Mouse (Mus musculus): ENCODE measurements around the gene Spata48. TPM values are rescaled to one million over a fixed set of nuclear protein-coding genes. Genes with fewer than 3 reads are reported as not detected.
A peak's percentile ranks its signal among the peaks of the same experiment; 100 is the strongest.

Spata48 gene
- polyA plus RNA-seq, 1 experiment from 2014 or later: 1.6 TPM

- no peak for TF ChIP-seq CTCF (IDR thresholded peaks at IDR 0.05; ENCODE audit: low read depth)
- no peak overlapping the region for H3K4me2 ChIP-seq
- ATAC-seq (ENCODE audit: insufficient read depth): no peak
- H3K4me3 ChIP-seq (ENCODE audit: low read depth, low read length): no peak overlapping the region
- WGBS: 68% methylated on average over 3 of the region's 3 CpGs
- no peaks in the 10 kb centered on the region for H3K9me3 ChIP-seq (ENCODE audit: low read depth, low read length)
- H3K4me1 ChIP-seq (ENCODE audit: insufficient read depth): no peaks in the 10 kb centered on the region
- no peak for DNase-seq
- H3K36me3 ChIP-seq (ENCODE audit: insufficient read depth): no peaks in the 10 kb centered on the region
- no peaks in the 10 kb centered on the region for H3K27me3 ChIP-seq (ENCODE audit: insufficient read depth, low read length)
- no peak overlapping the region for H3K9ac ChIP-seq
- H3K27ac ChIP-seq (ENCODE audit: low read depth): no peak overlapping the region
These were observed 96.8 kb downstream of the Spata48 start for GRCm38 (mm10) chr11:11558662-11559061.

- Histone ChIP-seq H3K4me2 (no peak overlapping the region), H3K9ac (no peak overlapping the region), H3K4me1 (ENCODE audit: insufficient read depth) (no peaks in the 10 kb centered on the region), H3K9me3 (ENCODE audit: low read depth, low read length) (no peaks in the 10 kb centered on the region), H3K27ac (ENCODE audit: low read depth) (no peak overlapping the region), H3K27me3 (ENCODE audit: insufficient read depth, low read length) (no peaks in the 10 kb centered on the region), H3K36me3 (ENCODE audit: insufficient read depth) (no peaks in the 10 kb centered on the region), H3K4me3 (ENCODE audit: low read depth, low read length) (no peak overlapping the region)
- ATAC-seq (ENCODE audit: insufficient read depth) (no peak), DNase-seq (no peak)
- 75% methylated on average over 7 of the region's 7 CpGs for WGBS
- no peak for TF ChIP-seq CTCF (IDR thresholded peaks at IDR 0.05; ENCODE audit: low read depth)
These were observed 97.3 kb downstream of the Spata48 start for GRCm38 (mm10) chr11:11559099-11559686.

GRCm38 (mm10) chr11:11561118-11561517, 99.2 kb downstream of the Spata48 start:
- Histone ChIP-seq H3K27ac (ENCODE audit: low read depth) (no peak overlapping the region), H3K9ac (no peak overlapping the region), H3K36me3 (ENCODE audit: insufficient read depth) (no peaks in the 10 kb centered on the region), H3K4me1 (ENCODE audit: insufficient read depth) (no peaks in the 10 kb centered on the region), H3K4me2 (no peak overlapping the region), H3K9me3 (ENCODE audit: low read depth, low read length) (no peaks in the 10 kb centered on the region), H3K4me3 (ENCODE audit: low read depth, low read length) (no peak overlapping the region), H3K27me3 (ENCODE audit: insufficient read depth, low read length) (no peaks in the 10 kb centered on the region)
- DNase-seq (no peak), ATAC-seq (ENCODE audit: insufficient read depth) (no peak)
- 84% methylated on average over 6 of the region's 6 CpGs for WGBS
- TF ChIP-seq CTCF (IDR thresholded peaks at IDR 0.05; ENCODE audit: low read depth): no peak

GRCm38 (mm10) chr11:11564266-11565044, 102.6 kb downstream of the Spata48 start:
- no peak overlapping the region for H3K9ac ChIP-seq
- no peak for TF ChIP-seq CTCF (IDR thresholded peaks at IDR 0.05; ENCODE audit: low read depth)
- 64% methylated on average over 7 of the region's 7 CpGs for WGBS
- no peaks in the 10 kb centered on the region for H3K4me1 ChIP-seq (ENCODE audit: insufficient read depth)
- H3K4me3 ChIP-seq (ENCODE audit: low read depth, low read length): no peak overlapping the region
- H3K36me3 ChIP-seq (ENCODE audit: insufficient read depth): no peaks in the 10 kb centered on the region
- ATAC-seq (ENCODE audit: insufficient read depth): 0 out of 2 replicates have a peak, but pooled peaks have one; percentile 54
- no peak overlapping the region for H3K27ac ChIP-seq (ENCODE audit: low read depth)
- H3K4me2 ChIP-seq: no peak overlapping the region
- peak; percentile 6 for DNase-seq
- H3K9me3 ChIP-seq (ENCODE audit: low read depth, low read length): no peaks in the 10 kb centered on the region
- H3K27me3 ChIP-seq (ENCODE audit: insufficient read depth, low read length): no peaks in the 10 kb centered on the region

Other genes starting within 250 kb of the Spata48 start
- gene Zpbp, start 314 bp downstream of the Spata48 start, polyA plus RNA-seq (2014; fragmentation: Nextera tagmentation; extraction: Ambion mirVana): 0.75 and 0.95 TPM in 2 replicates
- not detected in 2 replicates for gene 4930512M02Rik, start 165.7 kb downstream of the Spata48 start, polyA plus RNA-seq (2014; fragmentation: Nextera tagmentation; extraction: Ambion mirVana)
- 2.2 and 2.4 TPM in 2 replicates for gene Ikzf1, start 222.9 kb downstream of the Spata48 start, polyA plus RNA-seq (2014; fragmentation: Nextera tagmentation; extraction: Ambion mirVana)